Mouse (Mus musculus) hindbrain, embryonic 12.5 days (tissue): ENCODE results near the gene Sema3f. TPM values are rescaled to one million over a fixed set of nuclear protein-coding genes. Genes with fewer than 3 reads are reported as not detected.

Experiments
- ATAC-seq: fragments of 200-750 bp; cut with Nextera tagmentation; 2 replicates; pipeline ENCODE4 v1.8.0; 2017; ENCODE audit warnings: moderate TSS enrichment; ENCODE audit not compliant: low FRiP score
- H3K27ac ChIP-seq: fragments of 300-500 bp; sonication (generic); 2 replicates; pipeline ENCODE4 v1.5.1; 2016; ENCODE audit warnings: mild to moderate bottlenecking
- H3K27me3 ChIP-seq: fragments of 300-500 bp; sonication (generic); 2 replicates; pipeline ENCODE4 v1.6.1; 2016; ENCODE audit warnings: mild to moderate bottlenecking
- H3K36me3 ChIP-seq: fragments of 300-500 bp; sonication (generic); 2 replicates; pipeline ENCODE4 v1.6.1; 2016; ENCODE audit warnings: mild to moderate bottlenecking
- H3K4me1 ChIP-seq: fragments of 300-500 bp; sonication (generic); 2 replicates; pipeline ENCODE4 v1.6.1; 2016
- H3K4me2 ChIP-seq: fragments of 300-500 bp; sonication (generic); replicated peaks from 2 replicates; pipeline ENCODE4 v1.6.1; 2016; ENCODE audit warnings: mild to moderate bottlenecking
- H3K4me3 ChIP-seq: fragments of 300-500 bp; sonication (generic); 2 replicates; pipeline ENCODE4 v1.5.1; 2016; ENCODE audit warnings: mild to moderate bottlenecking
- H3K9ac ChIP-seq: fragments of 300-500 bp; sonication (generic); 2 replicates; pipeline ENCODE4 v1.6.1; 2016; ENCODE audit warnings: mild to moderate bottlenecking, moderate library complexity
- H3K9me3 ChIP-seq: fragments of 300-500 bp; sonication (generic); replicated peaks from 2 replicates; pipeline ENCODE4 v1.6.1; 2016; ENCODE audit warnings: mild to moderate bottlenecking
- WGBS: fragments of 180-500 bp; shearing (Covaris S2); methylation state at CpG from one replicate; pipeline ENCODE4 v1.1.7; 2016; 5-methylcytosine and 5-hydroxymethylcytosine counted together
- polyA plus RNA-seq: library from polyadenylated mRNA; unstranded; fragments of >200 nt; fragmentation: Nextera tagmentation; extraction: Ambion mirVana; gene quantifications from 2 replicates; pipeline ENCODE4 v1.2.1, GENCODE M21; 2016

Sema3f gene
- polyA plus RNA-seq, 1 experiment from 2014 or later, result 28.3 TPM

DNA sequence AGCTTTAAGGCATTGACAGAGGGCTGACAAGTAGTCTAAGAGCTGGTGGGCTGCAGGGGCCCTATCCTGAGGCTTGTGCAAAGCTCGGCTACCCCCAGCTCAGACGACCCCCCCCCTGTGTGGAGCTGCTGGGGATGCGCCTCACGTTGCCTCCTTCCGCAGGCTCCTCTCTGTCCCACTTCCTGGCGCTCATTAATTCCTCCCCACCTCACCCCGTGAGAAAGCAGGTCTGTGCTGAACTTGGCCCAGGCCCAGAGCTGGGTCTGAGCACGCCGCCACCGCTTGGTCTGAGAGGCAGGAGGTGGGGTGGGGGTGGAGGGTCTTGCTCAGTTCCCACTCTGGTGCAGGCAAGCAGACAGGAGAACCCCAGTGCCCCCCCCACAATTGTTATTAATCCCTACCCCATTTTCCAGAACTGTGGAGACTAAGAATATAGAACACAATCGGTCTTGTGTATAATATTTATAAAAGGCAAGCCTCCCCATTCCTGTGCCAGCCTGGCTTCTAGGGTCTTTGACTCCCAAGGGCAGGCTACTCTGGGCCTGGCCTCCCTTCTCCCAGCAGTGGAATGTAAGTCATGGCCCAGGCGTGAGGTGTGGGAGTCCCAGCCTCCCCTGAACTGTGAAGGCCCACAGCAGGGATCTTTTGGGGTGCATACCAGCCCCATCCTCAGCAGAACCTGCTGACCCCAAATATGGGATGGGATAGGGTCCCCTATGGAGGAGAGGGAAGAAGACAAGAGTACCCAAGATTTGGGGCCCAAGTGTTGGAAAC lies 59.4 kb downstream of the Sema3f start:
- 32% methylated on average over 12 of the region's 12 CpGs for WGBS
- H3K9ac ChIP-seq, result no peak overlapping the region
- H3K36me3 ChIP-seq, result no peaks in the 10 kb centered on the region
- H3K27ac ChIP-seq, result peak overlapping the region; percentile 57
- no peak overlapping the region for H3K4me3 ChIP-seq
- H3K9me3 ChIP-seq, result no peaks in the 10 kb centered on the region
- ATAC-seq, result peak; percentile 84
- no peaks in the 10 kb centered on the region for H3K27me3 ChIP-seq
- peaks cover 17% of the 10 kb centered on the region for H3K4me1 ChIP-seq
- H3K4me2 ChIP-seq, result no peak overlapping the region; the same call in 1 of the 2 replicates

GRCm38 (mm10) chr9:107650225-107650624 lies 60.0 kb downstream of the Sema3f start:
- 75% methylated on average over 7 of the region's 7 CpGs for WGBS
- H3K4me2 ChIP-seq, result no peak overlapping the region
- H3K9me3 ChIP-seq, result no peaks in the 10 kb centered on the region
- peaks cover 20% of the 10 kb centered on the region for H3K4me1 ChIP-seq
- H3K27me3 ChIP-seq, result no peaks in the 10 kb centered on the region
- H3K9ac ChIP-seq, result no peak overlapping the region; the same call in 1 of the 2 replicates
- no peaks in the 10 kb centered on the region for H3K36me3 ChIP-seq
- no peak overlapping the region for H3K4me3 ChIP-seq
- no peak for ATAC-seq
- H3K27ac ChIP-seq, result peak overlapping the region; percentile 57

DNA sequence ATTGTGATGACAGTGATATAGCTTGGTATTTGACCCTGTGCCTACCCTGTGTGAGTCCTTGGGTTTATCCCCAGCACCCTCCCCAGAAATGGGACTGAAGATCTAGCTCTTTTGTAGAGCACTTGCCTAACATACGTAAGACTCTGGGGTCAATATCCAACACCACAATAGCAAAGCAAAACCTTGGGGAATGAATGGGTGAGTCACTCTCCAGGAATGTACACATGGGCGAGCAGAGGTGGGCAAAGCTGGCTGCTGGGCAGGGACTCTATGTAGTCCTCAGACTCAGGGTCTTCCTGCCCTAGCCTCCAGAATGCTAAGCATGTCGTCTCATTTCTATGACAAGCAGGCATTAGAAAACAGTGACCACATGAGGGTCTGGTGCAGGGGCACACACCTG lies 61.5 kb downstream of the Sema3f start:
- Histone ChIP-seq H3K27ac (no peak overlapping the region), H3K36me3 (no peaks in the 10 kb centered on the region), H3K4me1 (peaks cover 30% of the 10 kb centered on the region), H3K9me3 (no peaks in the 10 kb centered on the region), H3K4me3 (no peak overlapping the region), H3K4me2 (no peak overlapping the region), H3K9ac (no peak overlapping the region), H3K27me3 (no peaks in the 10 kb centered on the region)
- WGBS, result 80% methylated on average over 3 of the region's 3 CpGs
- ATAC-seq, result no peak

GRCm38 (mm10) chr9:107646975-107647374 lies 63.3 kb downstream of the Sema3f start:
- no peaks in the 10 kb centered on the region for H3K36me3 ChIP-seq

DNA sequence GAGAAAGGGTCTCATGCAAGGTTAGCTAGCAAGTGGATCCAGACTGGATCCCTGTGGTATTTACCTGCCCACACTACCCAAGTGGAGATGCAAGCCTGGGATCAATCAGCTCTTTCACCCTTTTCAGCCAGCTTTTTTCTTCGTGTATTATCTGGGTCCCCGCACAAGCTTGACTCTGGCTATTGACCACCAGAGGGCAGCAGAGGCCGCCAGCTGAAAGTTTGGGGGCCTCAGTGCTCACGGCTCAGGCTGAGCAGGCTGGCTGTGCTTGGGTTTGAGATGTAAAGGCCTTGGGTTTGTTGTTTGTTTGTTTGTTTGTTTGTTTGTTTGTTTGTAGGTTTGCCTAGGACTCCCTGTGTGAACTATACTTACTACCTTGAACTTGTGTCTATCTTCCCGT lies 64.7 kb downstream of the Sema3f start:
- WGBS, result 9% methylated on average over 5 of the region's 5 CpGs
- H3K9ac ChIP-seq, result no peak overlapping the region
- no peaks in the 10 kb centered on the region for H3K36me3 ChIP-seq
- H3K4me1 ChIP-seq, result peaks cover 25% of the 10 kb centered on the region
- H3K4me2 ChIP-seq, result no peak overlapping the region
- peak; percentile 36; the same call in 1 of the 2 replicates for ATAC-seq
- H3K27ac ChIP-seq, result no peak overlapping the region
- no peaks in the 10 kb centered on the region for H3K9me3 ChIP-seq
- H3K4me3 ChIP-seq, result no peak overlapping the region
- H3K27me3 ChIP-seq, result no peaks in the 10 kb centered on the region

More at GRCm38 (mm10) chr9:107646975-107647374, 63.3 kb downstream of the Sema3f start:
- H3K9ac ChIP-seq, result no peak overlapping the region
- no peak overlapping the region for H3K4me2 ChIP-seq
- no peaks in the 10 kb centered on the region for H3K27me3 ChIP-seq
- 81% methylated on average over 6 of the region's 6 CpGs for WGBS
- H3K4me3 ChIP-seq, result no peak overlapping the region
- no peak overlapping the region for H3K27ac ChIP-seq
- no peak for ATAC-seq
- H3K4me1 ChIP-seq, result peaks cover 30% of the 10 kb centered on the region
- no peaks in the 10 kb centered on the region for H3K9me3 ChIP-seq

GRCm38 (mm10) chr9:107645153-107645510 lies 65.1 kb downstream of the Sema3f start:
- no peak overlapping the region for H3K27ac ChIP-seq
- ATAC-seq, result peak; percentile 24; the same call in 1 of the 2 replicates
- no peaks in the 10 kb centered on the region for H3K36me3 ChIP-seq
- H3K4me2 ChIP-seq, result peak overlapping the region; percentile 62
- peak overlapping the region; percentile 32; the same call in 1 of the 2 replicates for H3K4me3 ChIP-seq
- peaks cover 20% of the 10 kb centered on the region for H3K4me1 ChIP-seq
- 58% methylated on average over 7 of the region's 7 CpGs for WGBS
- no peaks in the 10 kb centered on the region for H3K27me3 ChIP-seq
- no peak overlapping the region; the same call in 1 of the 2 replicates for H3K9ac ChIP-seq
- no peaks in the 10 kb centered on the region for H3K9me3 ChIP-seq

- peak overlapping the region; percentile 62 for H3K4me2 ChIP-seq
- 4% methylated on average over 35 of the region's 35 CpGs for WGBS
- no peaks in the 10 kb centered on the region for H3K9me3 ChIP-seq
- H3K4me3 ChIP-seq, result peak overlapping the region; percentile 32
- H3K4me1 ChIP-seq, result peaks cover 22% of the 10 kb centered on the region
- H3K27me3 ChIP-seq, result no peaks in the 10 kb centered on the region
- no peaks in the 10 kb centered on the region for H3K36me3 ChIP-seq
- H3K9ac ChIP-seq, result peak overlapping the region; percentile 57
- peak overlapping the region; percentile 62; the same call in 1 of the 2 replicates for H3K27ac ChIP-seq
- ATAC-seq, result peak; percentile 80
These were observed 65.7 kb downstream of the Sema3f start for GRCm38 (mm10) chr9:107644495-107645152.

DNA sequence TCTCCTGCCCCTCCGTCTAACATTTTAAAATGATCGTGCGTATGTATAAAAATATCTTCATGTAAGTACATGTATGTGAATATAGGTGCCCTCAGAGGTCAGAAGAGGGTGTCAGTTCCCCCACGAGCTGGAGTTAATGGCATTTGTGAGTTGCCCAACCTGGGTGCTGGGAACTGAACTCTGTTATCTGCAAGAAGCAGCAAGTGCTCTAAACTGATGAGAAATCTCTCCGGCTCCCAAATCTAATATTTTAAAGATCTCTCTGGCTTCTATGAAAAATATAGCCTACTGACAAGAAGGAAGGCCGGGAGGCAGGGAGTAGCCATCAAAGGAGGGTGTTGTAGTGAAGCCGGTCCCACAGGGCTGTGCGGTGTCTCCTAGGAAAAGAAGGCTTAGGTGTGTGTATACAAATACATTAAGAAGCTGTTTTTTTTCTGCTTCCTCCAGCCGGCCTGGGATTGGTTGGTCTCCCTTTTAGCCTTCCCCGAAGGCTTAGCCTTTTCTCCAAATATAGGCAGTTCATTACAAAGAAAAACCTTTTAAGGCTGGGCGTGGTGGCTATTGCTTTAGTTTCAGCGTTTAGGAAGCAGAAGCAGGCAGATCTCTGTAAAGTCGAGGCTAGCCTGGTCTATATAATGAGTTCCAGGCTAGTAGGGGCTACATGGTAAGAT lies 66.6 kb downstream of the Sema3f start:
- Histone ChIP-seq H3K4me2 (peak overlapping the region; percentile 62), H3K27ac (no peak overlapping the region), H3K4me3 (no peak overlapping the region), H3K36me3 (no peaks in the 10 kb centered on the region), H3K27me3 (no peaks in the 10 kb centered on the region), H3K9me3 (no peaks in the 10 kb centered on the region), H3K9ac (no peak overlapping the region), H3K4me1 (peaks cover 22% of the 10 kb centered on the region)
- no peak for ATAC-seq
- WGBS, result 92% methylated on average over 13 of the region's 13 CpGs

DNA sequence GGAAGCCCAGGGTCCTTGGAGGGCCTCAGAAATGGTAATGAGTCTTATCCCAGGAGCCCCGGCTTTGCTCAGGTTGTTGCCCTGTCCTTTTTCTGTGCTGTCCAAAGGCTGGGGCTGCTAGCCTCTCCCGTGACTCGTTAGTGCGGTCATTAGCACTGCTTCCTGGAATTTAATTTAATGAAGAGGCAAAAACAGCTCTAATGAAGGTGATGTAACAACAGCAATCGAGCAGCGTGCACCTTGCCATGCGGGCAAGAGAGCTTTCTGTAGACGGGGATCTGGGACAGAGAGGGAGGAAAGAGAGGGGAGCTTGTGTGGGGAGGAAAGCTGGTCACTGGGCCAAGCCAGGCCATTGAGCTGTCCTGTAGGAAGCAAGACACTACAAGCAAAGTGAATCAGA lies 68.6 kb downstream of the Sema3f start:
- no peaks in the 10 kb centered on the region for H3K36me3 ChIP-seq
- no peak overlapping the region for H3K4me2 ChIP-seq
- H3K27me3 ChIP-seq, result no peaks in the 10 kb centered on the region
- H3K4me3 ChIP-seq, result no peak overlapping the region
- H3K9me3 ChIP-seq, result no peaks in the 10 kb centered on the region
- ATAC-seq, result no peak
- H3K27ac ChIP-seq, result no peak overlapping the region
- no peak overlapping the region for H3K9ac ChIP-seq
- WGBS, result 41% methylated on average over 8 of the region's 8 CpGs
- peaks cover 33% of the 10 kb centered on the region for H3K4me1 ChIP-seq

DNA sequence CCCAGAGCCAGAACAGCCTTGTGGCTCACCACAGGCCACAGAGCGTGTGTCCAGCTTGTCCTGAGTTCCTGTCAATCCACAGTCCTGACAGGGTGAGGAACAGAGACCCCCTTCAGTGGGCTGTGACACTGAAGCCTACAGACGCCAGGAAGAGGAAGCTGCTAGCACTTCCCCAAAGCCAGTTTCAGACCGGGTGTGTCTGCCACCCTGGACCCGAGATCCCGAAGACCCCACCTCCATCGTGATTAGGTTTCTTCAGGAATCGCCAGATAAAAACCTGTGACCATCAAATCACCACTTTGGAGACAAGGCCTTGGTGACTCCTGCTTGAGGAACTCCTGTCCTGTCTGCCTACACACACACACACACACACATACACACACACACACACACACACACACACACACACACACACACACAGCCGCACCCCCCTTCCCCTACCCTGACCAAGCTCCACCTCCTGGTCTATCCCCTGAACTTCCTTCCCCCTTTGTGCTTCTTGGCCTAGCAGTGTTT lies 70.0 kb downstream of the Sema3f start:
- no peak overlapping the region for H3K9ac ChIP-seq
- H3K9me3 ChIP-seq, result no peaks in the 10 kb centered on the region
- no peak overlapping the region for H3K4me2 ChIP-seq
- no peak overlapping the region for H3K27ac ChIP-seq
- H3K4me1 ChIP-seq, result peaks cover 40% of the 10 kb centered on the region
- WGBS, result 29% methylated on average over 8 of the region's 8 CpGs
- no peak overlapping the region for H3K4me3 ChIP-seq
- no peaks in the 10 kb centered on the region for H3K27me3 ChIP-seq
- no peaks in the 10 kb centered on the region for H3K36me3 ChIP-seq
- ATAC-seq, result no peak

GRCm38 (mm10) chr9:107637070-107637469 lies 73.2 kb downstream of the Sema3f start:
- Histone ChIP-seq H3K4me3 (no peak overlapping the region), H3K9me3 (no peaks in the 10 kb centered on the region), H3K4me2 (peak overlapping the region; percentile 30), H3K4me1 (peaks cover 55% of the 10 kb centered on the region), H3K27me3 (no peaks in the 10 kb centered on the region), H3K27ac (peak overlapping the region; percentile 77), H3K36me3 (no peaks in the 10 kb centered on the region), H3K9ac (no peak overlapping the region)
- 17% methylated on average over 7 of the region's 7 CpGs for WGBS
- ATAC-seq, result peak; percentile 57
